Mouse (Mus musculus): ENCODE data around the gene Slc25a51. TPM values are rescaled to one million over a fixed set of nuclear protein-coding genes. Genes with fewer than 3 reads are reported as not detected.
"Not testable (repeated sequence)": the region's sequence is repeated elsewhere in the genome, so short reads cannot be mapped to it uniquely, and the experiment has no call there.

Slc25a51 gene
- polyA plus RNA-seq, 1 experiment from 2014 or later: 80.8 TPM

GRCm38 (mm10) chr4:45407001-45407702 lies 1.4 kb downstream of the Slc25a51 start:
- Histone ChIP-seq H3K4me2 (replicated peaks) (peak overlapping the region; percentile 60), H3K27me3 (peaks cover 12% of the 10 kb centered on the region), H3K36me3 (peaks cover 24% of the 10 kb centered on the region), H3K9me3 (no peaks in the 10 kb centered on the region), H3K9ac (replicated peaks) (peak overlapping the region; percentile 97), H3K4me1 (peaks cover 29% of the 10 kb centered on the region), H3K4me3 (peak overlapping the region; percentile 96), H3K27ac (replicated peaks) (peak overlapping the region; percentile 93; the same call in 1 of the 2 replicates)
- 61% methylated on average over 5 of the region's 5 CpGs for WGBS
- ATAC-seq (ENCODE audit: low FRiP score, low read depth): no peak

DNA sequence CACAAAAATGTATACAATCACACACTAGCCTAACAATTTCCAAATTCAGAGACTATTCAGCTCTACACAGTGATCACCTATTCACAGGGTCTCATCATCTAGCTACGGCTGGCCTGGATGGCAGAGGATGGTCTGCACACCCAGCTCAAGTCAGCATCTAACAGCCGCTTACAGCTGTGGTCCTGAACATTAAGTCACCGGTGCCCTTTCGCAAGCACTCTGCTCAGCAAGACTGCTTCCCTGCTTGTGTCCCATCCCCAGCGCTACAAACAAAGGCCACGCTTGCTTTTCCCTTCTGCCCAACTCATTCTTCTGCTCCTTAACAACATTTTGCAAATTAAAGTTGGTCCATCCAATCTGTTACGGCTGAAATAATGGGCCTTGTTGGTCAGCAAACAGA lies 2.2 kb downstream of the Slc25a51 start:
- WGBS: 83% methylated on average over 7 of the region's 7 CpGs
- Histone ChIP-seq H3K9ac (replicated peaks) (peak overlapping the region; percentile 46), H3K27me3 (peaks cover 12% of the 10 kb centered on the region), H3K36me3 (peaks cover 30% of the 10 kb centered on the region), H3K9me3 (no peaks in the 10 kb centered on the region), H3K4me1 (peaks cover 29% of the 10 kb centered on the region), H3K4me2 (replicated peaks) (peak overlapping the region; percentile 60), H3K27ac (replicated peaks) (no peak overlapping the region), H3K4me3 (peak overlapping the region; percentile 96; the same call in 1 of the 2 replicates)
- no peak for ATAC-seq (ENCODE audit: low FRiP score, low read depth)

- H3K27ac ChIP-seq (replicated peaks): no peak overlapping the region
- peaks cover 6% of the 10 kb centered on the region for H3K27me3 ChIP-seq
- H3K4me3 ChIP-seq: no peak overlapping the region
- H3K9me3 ChIP-seq: no peaks in the 10 kb centered on the region
- WGBS: 85% methylated on average over 7 of the region's 7 CpGs
- H3K4me2 ChIP-seq (replicated peaks): no peak overlapping the region
- no peak for ATAC-seq (ENCODE audit: low FRiP score, low read depth)
- H3K4me1 ChIP-seq: peaks cover 29% of the 10 kb centered on the region
- H3K36me3 ChIP-seq: peaks cover 36% of the 10 kb centered on the region
- H3K9ac ChIP-seq (replicated peaks): no peak overlapping the region
Measured at GRCm38 (mm10) chr4:45405315-45405714, 3.3 kb downstream of the Slc25a51 start.

GRCm38 (mm10) chr4:45404086-45404485 lies 4.5 kb downstream of the Slc25a51 start:
- no peak for ATAC-seq (ENCODE audit: low FRiP score, low read depth)
- WGBS: 91% methylated on average over 7 of the region's 7 CpGs
- H3K36me3 ChIP-seq: peaks cover 48% of the 10 kb centered on the region

DNA sequence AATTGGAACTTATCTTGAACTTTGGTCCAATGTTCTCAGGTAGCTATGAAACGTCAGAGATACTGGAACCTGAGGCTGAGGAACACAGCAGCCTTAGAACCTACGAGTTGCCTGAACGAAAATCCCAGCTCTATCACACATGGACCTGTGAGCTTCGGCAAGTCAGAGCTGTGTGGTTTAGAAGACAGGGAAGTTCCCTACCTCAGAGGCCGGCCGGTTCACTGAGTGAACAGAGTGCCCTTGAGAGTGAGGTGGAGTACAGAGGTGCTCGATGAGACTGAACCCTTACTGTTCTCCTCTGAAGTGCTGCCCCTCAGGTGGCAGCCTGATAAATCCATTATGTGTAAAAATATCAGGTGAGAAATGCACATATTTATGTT lies 5.1 kb downstream of the Slc25a51 start:
- Histone ChIP-seq H3K4me2 (replicated peaks) (no peak overlapping the region), H3K4me3 (no peak overlapping the region), H3K9me3 (no peaks in the 10 kb centered on the region), H3K36me3 (peaks cover 54% of the 10 kb centered on the region), H3K9ac (replicated peaks) (no peak overlapping the region), H3K27ac (replicated peaks) (no peak overlapping the region), H3K4me1 (peaks cover 24% of the 10 kb centered on the region), H3K27me3 (no peaks in the 10 kb centered on the region)
- no peak for ATAC-seq (ENCODE audit: low FRiP score, low read depth)
- 95% methylated on average over 7 of the region's 7 CpGs for WGBS

More at GRCm38 (mm10) chr4:45404086-45404485, 4.5 kb downstream of the Slc25a51 start:
- no peak overlapping the region for H3K4me2 ChIP-seq (replicated peaks)
- peaks cover 26% of the 10 kb centered on the region for H3K4me1 ChIP-seq
- H3K4me3 ChIP-seq: no peak overlapping the region
- H3K27ac ChIP-seq (replicated peaks): no peak overlapping the region
- H3K27me3 ChIP-seq: no peaks in the 10 kb centered on the region
- no peaks in the 10 kb centered on the region for H3K9me3 ChIP-seq
- no peak overlapping the region for H3K9ac ChIP-seq (replicated peaks)

GRCm38 (mm10) chr4:45402878-45403498 lies 5.6 kb downstream of the Slc25a51 start:
- Histone ChIP-seq H3K9me3 (no peaks in the 10 kb centered on the region), H3K9ac (replicated peaks) (no peak overlapping the region), H3K4me1 (peaks cover 24% of the 10 kb centered on the region), H3K36me3 (peaks cover 59% of the 10 kb centered on the region), H3K27me3 (no peaks in the 10 kb centered on the region), H3K27ac (replicated peaks) (no peak overlapping the region), H3K4me3 (no peak overlapping the region), H3K4me2 (replicated peaks) (no peak overlapping the region)
- WGBS: 95% methylated on average over 7 of the region's 7 CpGs
- no peak for ATAC-seq (ENCODE audit: low FRiP score, low read depth)

GRCm38 (mm10) chr4:45402281-45402680 lies 6.3 kb downstream of the Slc25a51 start:
- Histone ChIP-seq H3K4me3 (no peak overlapping the region), H3K9ac (replicated peaks) (no peak overlapping the region), H3K27ac (replicated peaks) (no peak overlapping the region), H3K9me3 (no peaks in the 10 kb centered on the region), H3K27me3 (no peaks in the 10 kb centered on the region), H3K4me1 (peaks cover 20% of the 10 kb centered on the region), H3K36me3 (peaks cover 66% of the 10 kb centered on the region), H3K4me2 (replicated peaks) (no peak overlapping the region)
- 95% methylated on average over 4 of the region's 4 CpGs for WGBS
- no peak for ATAC-seq (ENCODE audit: low FRiP score, low read depth)

GRCm38 (mm10) chr4:45399421-45400210 lies 8.9 kb downstream of the Slc25a51 start:
- Histone ChIP-seq H3K27ac (replicated peaks) (no peak overlapping the region), H3K9ac (replicated peaks) (no peak overlapping the region), H3K4me2 (replicated peaks) (no peak overlapping the region), H3K36me3 (peaks cover 78% of the 10 kb centered on the region), H3K4me3 (no peak overlapping the region), H3K9me3 (no peaks in the 10 kb centered on the region), H3K4me1 (no peaks in the 10 kb centered on the region), H3K27me3 (no peaks in the 10 kb centered on the region)
- 96% methylated on average over 45 of the region's 45 CpGs for WGBS
- ATAC-seq (ENCODE audit: low FRiP score, low read depth): no peak

GRCm38 (mm10) chr4:45398315-45398714 lies 10.3 kb downstream of the Slc25a51 start:
- H3K4me2 ChIP-seq (replicated peaks); H3K27ac ChIP-seq (replicated peaks); H3K9me3 ChIP-seq; ATAC-seq (ENCODE audit: low FRiP score, low read depth); H3K27me3 ChIP-seq; H3K4me1 ChIP-seq; H3K4me3 ChIP-seq; H3K9ac ChIP-seq (replicated peaks): not testable (repeated sequence)
- H3K36me3 ChIP-seq: peaks cover 65% of the 10 kb centered on the region
- 89% methylated on average over 5 of the region's 5 CpGs for WGBS

DNA sequence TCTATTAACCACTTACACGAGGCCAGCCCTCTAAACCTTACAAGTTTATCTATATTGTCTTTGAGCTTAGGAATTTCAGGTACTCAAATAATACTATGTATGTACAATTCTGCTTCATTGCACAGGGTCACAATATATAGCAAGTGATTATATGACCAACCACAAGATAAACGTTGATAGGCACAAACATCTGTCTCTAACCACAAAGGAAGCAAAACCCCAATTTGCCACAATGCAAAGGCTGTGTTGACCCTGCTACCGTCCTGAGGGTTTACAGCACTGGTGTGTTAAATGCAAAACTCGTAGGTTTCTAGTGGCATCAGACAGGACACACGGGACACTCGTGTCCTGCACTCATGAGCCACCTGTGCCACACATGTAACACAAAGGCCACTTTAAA lies 12.4 kb downstream of the Slc25a51 start:
- not testable (repeated sequence) for H3K4me2 ChIP-seq (replicated peaks); H3K4me1 ChIP-seq; H3K9ac ChIP-seq (replicated peaks); ATAC-seq (ENCODE audit: low FRiP score, low read depth); H3K27ac ChIP-seq (replicated peaks); H3K9me3 ChIP-seq; H3K27me3 ChIP-seq; H3K4me3 ChIP-seq
- WGBS: 93% methylated on average over 6 of the region's 6 CpGs
- peaks cover 46% of the 10 kb centered on the region for H3K36me3 ChIP-seq

GRCm38 (mm10) chr4:45393658-45394057 lies 14.9 kb downstream of the Slc25a51 start:
- H3K27ac ChIP-seq (replicated peaks): no peak overlapping the region
- no peaks in the 10 kb centered on the region for H3K4me1 ChIP-seq
- H3K9ac ChIP-seq (replicated peaks): no peak overlapping the region
- H3K4me2 ChIP-seq (replicated peaks): no peak overlapping the region
- no peak for ATAC-seq (ENCODE audit: low FRiP score, low read depth)
- no peaks in the 10 kb centered on the region for H3K9me3 ChIP-seq
- peaks cover 25% of the 10 kb centered on the region for H3K36me3 ChIP-seq
- no peaks in the 10 kb centered on the region for H3K27me3 ChIP-seq
- 83% methylated on average over 5 of the region's 5 CpGs for WGBS
- no peak overlapping the region for H3K4me3 ChIP-seq

DNA sequence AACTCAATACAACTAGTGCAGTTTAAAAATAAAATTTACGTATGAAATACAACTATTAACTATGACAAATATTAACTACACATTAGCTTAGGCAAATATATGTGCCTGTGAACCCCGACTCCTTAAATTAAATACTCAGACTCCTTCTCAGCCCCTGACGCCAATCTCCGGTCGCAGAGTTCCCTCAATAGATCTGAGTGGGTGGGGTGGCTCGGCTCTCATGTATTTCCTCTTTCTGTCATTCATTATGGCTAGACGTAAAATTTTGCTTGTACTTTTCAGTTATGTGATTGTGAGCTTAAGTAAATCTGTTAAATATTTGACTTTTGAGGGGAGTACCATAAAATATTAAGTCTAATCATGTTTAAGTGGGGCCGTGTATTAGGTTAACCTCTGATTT lies 15.6 kb downstream of the Slc25a51 start:
- no peak overlapping the region for H3K9ac ChIP-seq (replicated peaks)
- H3K9me3 ChIP-seq: no peaks in the 10 kb centered on the region
- peaks cover 19% of the 10 kb centered on the region; the same call in 1 of the 2 replicates for H3K36me3 ChIP-seq
- no peaks in the 10 kb centered on the region for H3K27me3 ChIP-seq
- no peak overlapping the region for H3K4me2 ChIP-seq (replicated peaks)
- no peak for ATAC-seq (ENCODE audit: low FRiP score, low read depth)
- 88% methylated on average over 8 of the region's 8 CpGs for WGBS
- H3K4me1 ChIP-seq: no peaks in the 10 kb centered on the region
- no peak overlapping the region for H3K27ac ChIP-seq (replicated peaks)
- no peak overlapping the region for H3K4me3 ChIP-seq

Data from midbrain, embryonic 12.5 days (tissue).